Mouse (Mus musculus): ENCODE data around the gene Zfp239. TPM values are rescaled to one million over a fixed set of nuclear protein-coding genes. Genes with fewer than 3 reads are reported as not detected.

Gene Zfp239
- total and polyA plus RNA-seq, 3 experiments = 18.6 to 20.4 TPM; not detected in 1

DNA sequence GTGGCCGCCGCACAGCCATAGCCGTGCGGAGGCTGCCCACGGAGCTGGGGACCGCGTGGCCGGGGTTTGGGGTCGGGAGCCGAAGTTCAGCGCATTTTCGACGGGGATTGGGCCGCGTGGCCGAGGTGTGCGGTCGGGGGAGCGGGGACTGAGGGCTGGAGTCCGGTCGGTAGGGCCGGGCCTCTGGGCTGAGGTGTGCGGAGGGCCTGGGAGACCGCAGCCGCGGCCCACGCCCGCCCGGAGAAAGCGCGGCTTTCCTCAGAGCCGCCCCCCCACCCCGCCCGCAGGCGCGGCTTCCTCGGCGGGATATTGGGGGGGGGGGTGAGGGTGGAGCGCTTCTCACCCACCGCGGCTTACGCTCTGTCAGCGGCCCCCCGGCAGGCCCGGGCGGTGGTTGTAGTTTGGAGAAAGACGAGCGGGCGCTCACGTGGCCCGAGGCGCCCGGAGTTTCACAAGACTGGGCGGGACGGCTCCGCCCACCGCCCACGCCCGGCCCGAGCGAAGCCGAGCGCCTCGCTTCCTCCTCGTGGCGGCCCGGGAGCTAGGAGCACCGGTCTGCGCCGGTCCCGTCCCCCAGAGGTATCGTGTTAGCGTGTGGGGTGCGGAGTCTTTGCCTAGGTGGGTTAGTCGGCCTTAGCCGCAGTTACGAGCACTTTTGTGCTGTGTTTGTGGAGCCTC lies 45.5 kb downstream of the Zfp239 start (continued):
- TF ChIP-seq E2F4 (IDR thresholded peaks at IDR 0.05; ENCODE audit: borderline replicate concordance, low read depth, low read length) = no peak
- no peak for TF ChIP-seq ZMIZ1 (IDR thresholded peaks at IDR 0.05; ENCODE audit: low read depth, low read length)
- no peak for TF ChIP-seq CTCF (IDR thresholded peaks at IDR 0.05 in 2 of 3, conservative IDR thresholded peaks at IDR 0.05 in 1 of 3; ENCODE audit: control insufficient read depth in 1 of 3, insufficient read depth in 1 of 3, low read depth in 2 of 3, low read length in 3 of 3, poor library complexity in 1 of 3, severe bottlenecking in 1 of 3)
- no peak for TF ChIP-seq MYB (IDR thresholded peaks at IDR 0.05; ENCODE audit: low read depth, low read length)
- TF ChIP-seq JUND (IDR thresholded peaks at IDR 0.05; ENCODE audit: low read depth, low read length) = no peak
- 0 out of 2 replicates have a peak, but pooled peaks have one; percentile 44 for TF ChIP-seq TBP (IDR thresholded peaks at IDR 0.05; ENCODE audit: low read depth, low read length)
- TF ChIP-seq BHLHE40 (IDR thresholded peaks at IDR 0.05; ENCODE audit: borderline replicate concordance, low read depth, low read length) = peak; percentile 77
- TF ChIP-seq NRF1 (IDR thresholded peaks at IDR 0.05; ENCODE audit: insufficient read depth, low read depth, low read length, poor library complexity, severe bottlenecking) = peak; percentile 29; the same call in 1 of the 2 replicates
- TF ChIP-seq KAT2A (conservative IDR thresholded peaks at IDR 0.05; ENCODE audit: low read depth, low read length) = peak; percentile 54
- peak; percentile 99 for TF ChIP-seq MXI1 (IDR thresholded peaks at IDR 0.05; ENCODE audit: low read depth, low read length)
- no peak for TF ChIP-seq GATA1 (IDR thresholded peaks at IDR 0.05; ENCODE audit: low read depth, low read length)
- no peak; the same call in 1 of the 2 replicates for TF ChIP-seq POLR2AphosphoS2 (IDR thresholded peaks at IDR 0.05; ENCODE audit: low read length)

DNA sequence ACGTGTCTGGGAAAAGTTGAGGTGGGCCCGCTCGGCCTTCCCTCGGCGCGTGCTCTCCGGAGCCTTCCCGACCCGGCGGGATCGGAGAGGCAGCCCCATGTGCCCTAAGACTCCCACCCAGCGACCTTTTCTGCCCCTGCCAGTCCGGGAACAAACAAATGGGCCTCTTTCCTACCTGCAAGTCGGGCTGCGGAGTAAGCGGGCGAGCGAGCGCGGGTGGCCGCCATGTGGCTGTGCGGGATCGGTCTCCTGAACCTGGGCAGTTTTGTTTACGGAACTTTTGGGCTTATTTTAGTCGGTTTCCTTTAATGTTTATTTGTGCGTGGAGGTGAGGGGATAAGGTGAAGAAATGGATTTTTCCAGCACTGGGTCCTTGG lies 46.1 kb downstream of the Zfp239 start:
- H3K36me3 ChIP-seq (ENCODE audit: control insufficient read depth in 1 of 2, insufficient read depth in 2 of 2, low read length in 2 of 2) = peaks cover 20 to 40% of the 10 kb centered on the region in 2 experiments
- H3K27ac ChIP-seq (ENCODE audit: control insufficient read depth, low read depth, low read length) = peak overlapping the region; percentile 93
- peaks cover 88% of the 10 kb centered on the region for H3K79me2 ChIP-seq (ENCODE audit: control insufficient read depth, insufficient read depth, low read length, poor library complexity)
- no peaks in the 10 kb centered on the region for H3K27me3 ChIP-seq (ENCODE audit: control insufficient read depth in 1 of 2, insufficient read depth in 2 of 2, low read length in 2 of 2)
- peak overlapping the region; percentile 92 for H3K9ac ChIP-seq (ENCODE audit: control insufficient read depth, low read depth, low read length, poor library complexity, severe bottlenecking)
- TF ChIP-seq CHD1 (IDR thresholded peaks at IDR 0.05; ENCODE audit: low read depth, low read length) = no peak
- no peak for TF ChIP-seq POLR2AphosphoS2 (IDR thresholded peaks at IDR 0.05; ENCODE audit: low read length)
- TF ChIP-seq MYC (IDR thresholded peaks at IDR 0.05; ENCODE audit: low read depth, low read length) = no peak; the same call in 1 of the 2 replicates
- no peak for TF ChIP-seq RAD21 (IDR thresholded peaks at IDR 0.05; ENCODE audit: low read depth, low read length)
- TF ChIP-seq E2F4 (IDR thresholded peaks at IDR 0.05; ENCODE audit: borderline replicate concordance, low read depth, low read length) = no peak
- TF ChIP-seq POLR2A (IDR thresholded peaks at IDR 0.05; ENCODE audit: control insufficient read depth in 1 of 2, insufficient read depth in 1 of 2, low read depth in 1 of 2, low read length in 2 of 2, poor library complexity in 1 of 2) = 0 out of 4 replicates have a peak, but pooled peaks of 1 of the 2 experiments have one; percentile 4
- TF ChIP-seq ZNF384 (IDR thresholded peaks at IDR 0.05; ENCODE audit: low read depth, low read length) = no peak
- no peak for TF ChIP-seq EP300 (IDR thresholded peaks at IDR 0.05; ENCODE audit: low read depth in 1 of 2, low read length in 2 of 2)
- no peak for TF ChIP-seq POLR2AphosphoS5 (IDR thresholded peaks at IDR 0.05; ENCODE audit: borderline replicate concordance, low read depth, low read length)
- peak overlapping the region; percentile 97 to 99 for H3K4me3 ChIP-seq (ENCODE audit: control insufficient read depth in 1 of 2, insufficient read depth in 1 of 2, low read depth in 2 of 2, low read length in 2 of 2)
- no peak for DNase-seq (ENCODE audit: low read depth, low spot score)
- no peaks in the 10 kb centered on the region for H3K9me3 ChIP-seq (replicated peaks; ENCODE audit: insufficient read depth, low read length)
- peaks cover 12 to 20% of the 10 kb centered on the region in 2 experiments for H3K4me1 ChIP-seq (ENCODE audit: control insufficient read depth in 1 of 2, insufficient read depth in 2 of 2, low read length in 2 of 2)
